ENCODE assay signal across 29 mouse cellular contexts in the genomic region with DNA sequence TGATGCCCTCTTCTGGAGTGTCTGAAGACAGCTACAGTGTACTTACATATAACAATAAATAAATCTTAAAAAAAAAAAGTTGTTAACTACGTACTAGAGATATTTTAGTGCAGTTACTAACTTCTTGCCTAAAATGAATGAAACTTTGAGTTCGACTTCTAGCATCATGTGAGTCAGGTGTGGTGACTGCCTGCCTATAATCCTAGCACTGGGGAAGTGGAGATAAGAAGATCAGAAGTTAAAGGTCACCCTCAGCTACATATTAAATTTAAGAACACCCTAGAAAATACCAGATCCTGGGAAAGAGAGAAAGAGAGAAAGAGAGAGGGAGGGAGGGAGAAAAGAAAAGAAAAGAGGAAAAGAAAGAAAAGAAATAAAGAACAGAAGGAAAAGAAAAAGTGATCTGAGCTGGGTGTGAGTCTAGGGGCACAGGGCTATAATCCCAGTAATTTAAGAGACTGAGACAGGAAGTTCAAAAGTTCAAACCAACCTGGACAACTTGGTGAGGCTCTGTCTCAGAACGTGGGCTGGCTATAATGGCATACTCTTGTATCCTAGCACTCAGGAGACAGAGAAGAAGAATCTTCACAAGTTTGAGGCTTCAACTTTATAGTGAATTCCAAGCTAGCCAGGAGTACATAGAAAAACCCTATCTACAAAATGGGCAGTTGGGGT. TPM values are rescaled to one million over a fixed set of nuclear protein-coding genes. Genes with fewer than 3 reads are reported as not detected.
DNase-seq lines count a peak whose midpoint lies in the region; ATAC-seq and TF ChIP-seq lines count a peak whose summit lies in the region.
"Had no signal": no experiment of that assay in that cellular context is flagged by ENCODE, and none has a peak within 500 bp of the region (broad histone marks: within the 10 kb centered on the region; RNA-seq: fewer than 3 reads in every experiment).

No protein-coding gene starts in this region.

- peak overlapping the region; percentile 87 for H3K27ac ChIP-seq in layer of hippocampus, adult 2 months
- peak overlapping the region; percentile 47 for H3K27ac ChIP-seq in liver, embryonic 13.5 days
- H3K27ac ChIP-seq in liver, postnatal 0 days (ENCODE audit: low read depth), result no peak overlapping the region
- no peak overlapping the region for H3K27ac ChIP-seq in intestine, embryonic 16.5 days (ENCODE audit: low read length)
- no peak overlapping the region for H3K27ac ChIP-seq in kidney, embryonic 15.5 days
- H3K27ac ChIP-seq: embryonic facial prominence, embryonic 10.5 days; embryonic facial prominence, embryonic 13.5 days; forebrain, embryonic 13.5 days; heart, adult 2 months; heart, embryonic 10.5 days; heart, embryonic 13.5 days; hindbrain, embryonic 15.5 days had no signal

- DNase-seq in layer of hippocampus, adult 2 months (ENCODE audit: low spot score in 2 of 2), result no peak
- no peak for DNase-seq in layer of hippocampus, postnatal 10 days (ENCODE audit: low spot score in 2 of 2)
- DNase-seq in liver, embryonic 13.5 days, result no peak
- DNase-seq in liver, postnatal 0 days, result no peak
- no peak for DNase-seq in lung, adult 2 months
- DNase-seq: adrenal gland, adult 8-10 months; adrenal gland, postnatal 25 days; cerebellum, adult 18-20 months; cerebellum, adult 9-10 months; cerebellum, postnatal 14 days; gastrocnemius, postnatal 10 days; gastrocnemius, postnatal 36 days; heart, adult 2 months; heart, postnatal 14 days; heart, postnatal 4 days had no signal

- TF ChIP-seq POLR2A in lung, adult 2 months (IDR thresholded peaks at IDR 0.05; ENCODE audit: borderline replicate concordance, extremely low read depth, low read depth, low read length), result no peak

- WGBS in liver, embryonic 13.5 days (ENCODE audit: insufficient replicate concordance), result 40% methylated on average over 3 of the region's 3 CpGs
- WGBS in liver, postnatal 0 days (ENCODE audit: insufficient replicate concordance), result 49% methylated on average over 3 of the region's 3 CpGs
- WGBS in intestine, embryonic 16.5 days, result 47% methylated on average over 3 of the region's 3 CpGs
- 44% methylated on average over 3 of the region's 3 CpGs for WGBS in kidney, embryonic 15.5 days
- 62% methylated on average over 3 of the region's 3 CpGs for WGBS in lung, adult 2 months

- no peak overlapping the region for H3K4me2 ChIP-seq in liver, embryonic 13.5 days
- H3K4me2 ChIP-seq in liver, postnatal 0 days (ENCODE audit: low read depth, low read length), result no peak overlapping the region
- H3K4me2 ChIP-seq in intestine, embryonic 16.5 days (ENCODE audit: low read depth, low read length), result no peak overlapping the region
- no peak overlapping the region for H3K4me2 ChIP-seq in kidney, embryonic 15.5 days
- H3K4me2 ChIP-seq: embryonic facial prominence, embryonic 13.5 days; forebrain, embryonic 13.5 days; heart, embryonic 13.5 days; hindbrain, embryonic 15.5 days had no signal

- peaks cover 98% of the 10 kb centered on the region for H3K4me1 ChIP-seq in liver, embryonic 13.5 days (replicated peaks)
- peaks cover 69% of the 10 kb centered on the region for H3K4me1 ChIP-seq in liver, postnatal 0 days (ENCODE audit: insufficient read depth)
- peaks cover 11% of the 10 kb centered on the region for H3K4me1 ChIP-seq in intestine, embryonic 16.5 days (ENCODE audit: control insufficient read depth, insufficient read depth, low read length)
- peaks cover 32% of the 10 kb centered on the region for H3K4me1 ChIP-seq in kidney, embryonic 15.5 days
- H3K4me1 ChIP-seq in lung, adult 2 months (ENCODE audit: control insufficient read depth, insufficient read depth, low read length), result peaks cover 17% of the 10 kb centered on the region

- no peaks in the 10 kb centered on the region for H3K9me3 ChIP-seq in liver, embryonic 13.5 days (replicated peaks)
- no peaks in the 10 kb centered on the region for H3K9me3 ChIP-seq in liver, postnatal 0 days (ENCODE audit: low read length)
- H3K9me3 ChIP-seq in intestine, embryonic 16.5 days (ENCODE audit: control insufficient read depth, low read length), result no peaks in the 10 kb centered on the region
- H3K9me3 ChIP-seq in kidney, embryonic 15.5 days (replicated peaks), result no peaks in the 10 kb centered on the region
- H3K9me3 ChIP-seq: embryonic facial prominence, embryonic 10.5 days; embryonic facial prominence, embryonic 13.5 days; forebrain, embryonic 13.5 days; heart, embryonic 10.5 days; heart, embryonic 13.5 days; hindbrain, embryonic 15.5 days had no signal

- no peaks in the 10 kb centered on the region for H3K27me3 ChIP-seq in liver, embryonic 13.5 days
- no peaks in the 10 kb centered on the region for H3K27me3 ChIP-seq in liver, postnatal 0 days (ENCODE audit: insufficient read depth, low read length)
- no peaks in the 10 kb centered on the region for H3K27me3 ChIP-seq in intestine, embryonic 16.5 days (replicated peaks; ENCODE audit: control insufficient read depth, insufficient read depth, low read length)
- H3K27me3 ChIP-seq in kidney, embryonic 15.5 days, result no peaks in the 10 kb centered on the region
- H3K27me3 ChIP-seq: embryonic facial prominence, embryonic 13.5 days; forebrain, embryonic 13.5 days; heart, embryonic 13.5 days; hindbrain, embryonic 15.5 days had no signal

- ATAC-seq in liver, embryonic 13.5 days (ENCODE audit: low read depth), result no peak
- no peak for ATAC-seq in liver, postnatal 0 days
- ATAC-seq in intestine, embryonic 16.5 days, result peak; percentile 75
- ATAC-seq in kidney, embryonic 15.5 days (replicated peaks; ENCODE audit: low FRiP score), result no peak
- ATAC-seq: activated CD4-positive, CD25-positive, alpha-beta regulatory T cell, adult 4 months; CD4-positive, CD25-positive, alpha-beta regulatory T cell, adult 4 months; forebrain, embryonic 13.5 days; forebrain, embryonic 16.5 days had no signal

- peak; percentile 38 for TF ChIP-seq CTCF in layer of hippocampus, adult 2 months (conservative IDR thresholded peaks at IDR 0.05)
- no peak for TF ChIP-seq CTCF in liver, postnatal 0 days (IDR thresholded peaks at IDR 0.05; ENCODE audit: low read depth)
- no peak for TF ChIP-seq CTCF in lung, adult 2 months (IDR thresholded peaks at IDR 0.05; ENCODE audit: insufficient read depth, low read length)

- no peak overlapping the region for H3K4me3 ChIP-seq in layer of hippocampus, adult 2 months
- H3K4me3 ChIP-seq in liver, embryonic 13.5 days (replicated peaks), result no peak overlapping the region
- H3K4me3 ChIP-seq in liver, postnatal 0 days (ENCODE audit: low read depth, low read length), result no peak overlapping the region
- H3K4me3 ChIP-seq in intestine, embryonic 16.5 days (ENCODE audit: low read length), result no peak overlapping the region
- H3K4me3 ChIP-seq in kidney, embryonic 15.5 days (replicated peaks), result no peak overlapping the region
- no peak overlapping the region for H3K4me3 ChIP-seq in lung, adult 2 months (replicated peaks; ENCODE audit: extremely low read depth, low read depth, low read length)
- H3K4me3 ChIP-seq: embryonic facial prominence, embryonic 10.5 days; embryonic facial prominence, embryonic 13.5 days; erythroblast, embryonic 14.5 days; forebrain, embryonic 13.5 days; heart, adult 2 months; heart, embryonic 10.5 days; heart, embryonic 13.5 days; hindbrain, embryonic 15.5 days had no signal

- no peak for TF ChIP-seq EP300 in liver, postnatal 0 days (IDR thresholded peaks at IDR 0.05; ENCODE audit: low read depth)

- H3K9ac ChIP-seq in liver, embryonic 13.5 days, result peak overlapping the region; percentile 30; the same call in 1 of the 2 replicates
- H3K9ac ChIP-seq in liver, postnatal 0 days (replicated peaks), result no peak overlapping the region
- H3K9ac ChIP-seq in intestine, embryonic 16.5 days (ENCODE audit: low read depth, low read length), result no peak overlapping the region
- H3K9ac ChIP-seq in kidney, embryonic 15.5 days, result no peak overlapping the region
- H3K9ac ChIP-seq: embryonic facial prominence, embryonic 13.5 days; forebrain, embryonic 13.5 days; heart, embryonic 13.5 days; hindbrain, embryonic 15.5 days had no signal

- 0 out of 2 replicates have a peak, but pooled peaks cover 3% of the 10 kb centered on the region for H3K36me3 ChIP-seq in liver, embryonic 13.5 days
- H3K36me3 ChIP-seq in liver, postnatal 0 days (replicated peaks; ENCODE audit: insufficient read depth, low read length), result 0 out of 2 replicates have a peak, but pooled peaks cover 4% of the 10 kb centered on the region
- no peaks in the 10 kb centered on the region for H3K36me3 ChIP-seq in intestine, embryonic 16.5 days (ENCODE audit: control insufficient read depth, insufficient read depth, low read length)
- no peaks in the 10 kb centered on the region for H3K36me3 ChIP-seq in kidney, embryonic 15.5 days
- H3K36me3 ChIP-seq: embryonic facial prominence, embryonic 10.5 days; embryonic facial prominence, embryonic 13.5 days; heart, embryonic 10.5 days; heart, embryonic 13.5 days; hindbrain, embryonic 15.5 days had no signal

RNA-seq across cellular contexts. Expression of a gene that starts 8.8 kb away (rescaled TPM):
- total RNA-seq in layer of hippocampus, adult 2 months (2021), result 100 to 1,000 TPM; 152 to 166 TPM
- total RNA-seq in layer of hippocampus, postnatal 10 days (2021), result 100 to 1,000 TPM; 123 to 131 TPM
- 19.8 and 23.7 TPM in 2 replicates for polyA plus RNA-seq in liver, embryonic 13.5 days (2015; fragmentation: Nextera tagmentation; extraction: Ambion mirVana)
- polyA plus RNA-seq in liver, postnatal 0 days (2015; fragmentation: Nextera tagmentation; extraction: Ambion mirVana), result 14.9 and 17.1 TPM in 2 replicates
- 12.2 and 14.2 TPM in 2 replicates for polyA plus RNA-seq in intestine, embryonic 16.5 days (2015; fragmentation: Nextera tagmentation; extraction: Ambion mirVana)
- 14.4 and 15.4 TPM in 2 replicates for polyA plus RNA-seq in kidney, embryonic 15.5 days (2015; fragmentation: Nextera tagmentation; extraction: Ambion mirVana)
- 17.6 and 24.9 TPM in 2 replicates for polyA plus RNA-seq in lung, adult 2 months (2012; rRNA removed)

RNA-seq across cellular contexts. Expression of a gene that starts 31.0 kb away (rescaled TPM):
- 1 to 10 TPM; 2.8 to 5.0 TPM for total RNA-seq in layer of hippocampus, adult 2 months (2021)
- 10 to 100 TPM in 1 of 2 experiments, 1 to 10 TPM in 1; 8.7 to 11.4 TPM for total RNA-seq in layer of hippocampus, postnatal 10 days (2021)
- 1.8 and 2.3 TPM in 2 replicates for polyA plus RNA-seq in liver, embryonic 13.5 days (2015; fragmentation: Nextera tagmentation; extraction: Ambion mirVana)
- 0.34 and 0.44 TPM in 2 replicates for polyA plus RNA-seq in liver, postnatal 0 days (2015; fragmentation: Nextera tagmentation; extraction: Ambion mirVana)
- polyA plus RNA-seq in intestine, embryonic 16.5 days (2015; fragmentation: Nextera tagmentation; extraction: Ambion mirVana), result 4.5 and 4.7 TPM in 2 replicates
- polyA plus RNA-seq in kidney, embryonic 15.5 days (2015; fragmentation: Nextera tagmentation; extraction: Ambion mirVana), result 3.9 and 6.0 TPM in 2 replicates
- polyA plus RNA-seq in lung, adult 2 months (2012; rRNA removed), result 0.30 TPM in 1 of 2 replicates, not detected in the other
- total RNA-seq: granulocyte monocyte progenitor cell, adult 5-6 weeks; heart, adult 2 months had no signal
- polyA plus RNA-seq: activated CD4-positive, CD25-positive, alpha-beta regulatory T cell, adult 4 months; C2C12; CD4-positive, CD25-positive, alpha-beta regulatory T cell, adult 4 months had no signal

RNA-seq across cellular contexts. Expression of a gene that starts 56.7 kb away (rescaled TPM):
- total RNA-seq in layer of hippocampus, adult 2 months (2021), result 1 to 10 TPM; 1.5 to 1.7 TPM
- total RNA-seq in layer of hippocampus, postnatal 10 days (2021), result 1 to 10 TPM; 3.0 to 3.3 TPM
- polyA plus RNA-seq in liver, embryonic 13.5 days (2015; fragmentation: Nextera tagmentation; extraction: Ambion mirVana), result 1.8 and 2.0 TPM in 2 replicates
- 1.7 and 1.8 TPM in 2 replicates for polyA plus RNA-seq in liver, postnatal 0 days (2015; fragmentation: Nextera tagmentation; extraction: Ambion mirVana)
- 3.9 and 4.8 TPM in 2 replicates for polyA plus RNA-seq in intestine, embryonic 16.5 days (2015; fragmentation: Nextera tagmentation; extraction: Ambion mirVana)
- polyA plus RNA-seq in kidney, embryonic 15.5 days (2015; fragmentation: Nextera tagmentation; extraction: Ambion mirVana), result 9.2 and 11.1 TPM in 2 replicates
- polyA plus RNA-seq in lung, adult 2 months (2012; rRNA removed), result 3.5 and 4.3 TPM in 2 replicates

Comparison
In these comparisons a context has a peak if more than half of its experiments do, and no peak if none do; other contexts are left out.
1. H3K27ac ChIP-seq: peak in layer of hippocampus, adult 2 months (single experiment) and liver, embryonic 13.5 days (single experiment); none in liver, postnatal 0 days (single experiment), intestine, embryonic 16.5 days (single experiment) and kidney, embryonic 15.5 days (single experiment).